Mouse (Mus musculus): Measurements from ENCODE around the gene Sfi1. TPM values are rescaled to one million over a fixed set of nuclear protein-coding genes. Genes with fewer than 3 reads are reported as not detected.
A peak's percentile ranks its signal among the peaks of the same experiment; 100 is the strongest.

Sfi1 gene
- polyA plus RNA-seq (2012; rRNA removed): 25.1 and 25.2 TPM in 2 replicates

- DNase-seq: no peak
- WGBS: 85% methylated on average over 25 of the region's 25 CpGs
- Histone ChIP-seq H3K4me1 (ENCODE audit: control insufficient read depth, insufficient read depth, low read length) (no peaks in the 10 kb centered on the region), H3K4me3 (replicated peaks; ENCODE audit: extremely low read depth, low read depth, low read length) (peak within 1 kb of the TSS; percentile 1)
- TF ChIP-seq POLR2A (IDR thresholded peaks at IDR 0.05; ENCODE audit: borderline replicate concordance, extremely low read depth, low read depth, low read length) (no peak), CTCF (IDR thresholded peaks at IDR 0.05; ENCODE audit: insufficient read depth, low read length) (no peak)
Observed at GRCm38 (mm10) chr11:3193363-3193762, at the start of gene Sfi1. TSS of gene Sfi1 (minus strand) at chr11:3193463.

DNA sequence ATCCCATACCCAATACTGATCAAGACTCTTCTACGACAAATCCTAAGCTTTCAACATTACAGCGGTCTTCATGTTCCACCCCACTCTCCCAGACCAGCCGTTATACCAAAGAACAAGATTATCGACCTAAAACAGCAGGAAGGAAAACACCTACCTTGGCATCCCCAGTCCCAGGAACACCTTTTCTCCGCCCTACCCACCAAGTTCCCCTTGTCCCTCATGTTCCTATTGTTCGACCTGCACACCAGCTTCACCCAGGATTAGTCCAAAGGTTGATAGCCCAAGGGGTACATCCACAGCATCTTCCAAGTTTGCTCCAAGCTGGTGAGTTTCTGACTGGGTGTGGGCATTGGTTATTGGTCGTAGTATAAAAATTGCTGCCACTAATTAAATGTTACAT, 49.1 kb upstream of the Sfi1 start:
- WGBS: 91% methylated on average over 7 of the region's 7 CpGs
- DNase-seq: no peak
- Histone ChIP-seq H3K4me3 (replicated peaks; ENCODE audit: extremely low read depth, low read depth, low read length) (no peak overlapping the region), H3K4me1 (ENCODE audit: control insufficient read depth, insufficient read depth, low read length) (no peaks in the 10 kb centered on the region)
- TF ChIP-seq POLR2A (IDR thresholded peaks at IDR 0.05; ENCODE audit: borderline replicate concordance, extremely low read depth, low read depth, low read length) (no peak), CTCF (IDR thresholded peaks at IDR 0.05; ENCODE audit: insufficient read depth, low read length) (no peak)

DNA sequence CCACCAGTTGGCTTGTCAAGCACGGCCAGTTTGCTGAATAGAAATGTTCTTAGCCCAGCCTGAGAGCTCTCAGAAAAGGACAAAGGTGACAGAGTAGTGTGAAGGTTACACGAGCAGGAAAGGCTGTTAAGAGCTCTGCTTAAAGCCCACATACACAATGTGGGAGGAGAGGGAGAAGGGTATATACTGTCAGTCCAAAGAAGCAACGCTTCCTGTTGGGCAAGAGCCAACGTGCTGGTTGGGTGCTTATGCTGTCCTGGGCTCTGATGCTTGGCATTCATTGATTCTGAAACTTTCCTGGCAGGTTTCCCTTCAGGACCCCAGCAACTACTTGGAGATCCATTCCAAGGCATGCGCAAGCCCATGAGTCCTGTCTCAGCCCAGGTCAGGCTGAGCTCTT, 42.0 kb upstream of the Sfi1 start:
- no peak for TF ChIP-seq CTCF (IDR thresholded peaks at IDR 0.05; ENCODE audit: insufficient read depth, low read length)
- no peak for TF ChIP-seq POLR2A (IDR thresholded peaks at IDR 0.05; ENCODE audit: borderline replicate concordance, extremely low read depth, low read depth, low read length)
- no peak for DNase-seq
- no peaks in the 10 kb centered on the region; the same call in 1 of the 2 replicates for H3K4me1 ChIP-seq (ENCODE audit: control insufficient read depth, insufficient read depth, low read length)
- WGBS: 65% methylated on average over 5 of the region's 5 CpGs
- H3K4me3 ChIP-seq (replicated peaks; ENCODE audit: extremely low read depth, low read depth, low read length): no peak overlapping the region

GRCm38 (mm10) chr11:3233704-3234103, 40.4 kb upstream of the Sfi1 start:
- WGBS: 92% methylated on average over 4 of the region's 4 CpGs
- TF ChIP-seq POLR2A (IDR thresholded peaks at IDR 0.05; ENCODE audit: borderline replicate concordance, extremely low read depth, low read depth, low read length) (no peak), CTCF (IDR thresholded peaks at IDR 0.05; ENCODE audit: insufficient read depth, low read length) (no peak)
- DNase-seq: no peak

DNA sequence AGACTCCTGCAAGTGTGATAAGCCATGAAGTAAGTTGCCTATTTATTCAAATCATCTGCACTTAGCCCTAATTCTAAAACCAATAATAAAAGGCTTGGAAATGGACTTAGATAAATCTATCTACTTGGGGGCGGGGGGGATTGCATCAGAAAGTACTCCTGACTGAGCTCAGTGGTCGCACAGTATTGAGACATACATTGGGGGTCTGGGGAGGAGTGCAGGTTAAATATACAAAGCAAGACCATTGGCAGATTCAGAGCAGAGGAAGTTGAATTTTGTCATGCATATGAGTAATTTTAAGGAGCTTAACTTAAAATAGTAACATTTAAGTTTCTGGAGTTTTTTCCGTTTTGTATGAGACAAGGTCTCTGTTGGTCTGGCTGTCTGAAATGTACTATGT, 39.0 kb upstream of the Sfi1 start:
- no peak for DNase-seq
- TF ChIP-seq CTCF (IDR thresholded peaks at IDR 0.05; ENCODE audit: insufficient read depth, low read length) (no peak), POLR2A (IDR thresholded peaks at IDR 0.05; ENCODE audit: borderline replicate concordance, extremely low read depth, low read depth, low read length) (no peak)
- Histone ChIP-seq H3K4me3 (replicated peaks; ENCODE audit: extremely low read depth, low read depth, low read length) (no peak overlapping the region), H3K4me1 (ENCODE audit: control insufficient read depth, insufficient read depth, low read length) (no peaks in the 10 kb centered on the region; the same call in 1 of the 2 replicates)
- 82% methylated on average over 3 of the region's 3 CpGs for WGBS

More at GRCm38 (mm10) chr11:3233704-3234103, 40.4 kb upstream of the Sfi1 start:
- H3K4me3 ChIP-seq (replicated peaks; ENCODE audit: extremely low read depth, low read depth, low read length): no peak overlapping the region
- H3K4me1 ChIP-seq (ENCODE audit: control insufficient read depth, insufficient read depth, low read length): no peaks in the 10 kb centered on the region; the same call in 1 of the 2 replicates

DNA sequence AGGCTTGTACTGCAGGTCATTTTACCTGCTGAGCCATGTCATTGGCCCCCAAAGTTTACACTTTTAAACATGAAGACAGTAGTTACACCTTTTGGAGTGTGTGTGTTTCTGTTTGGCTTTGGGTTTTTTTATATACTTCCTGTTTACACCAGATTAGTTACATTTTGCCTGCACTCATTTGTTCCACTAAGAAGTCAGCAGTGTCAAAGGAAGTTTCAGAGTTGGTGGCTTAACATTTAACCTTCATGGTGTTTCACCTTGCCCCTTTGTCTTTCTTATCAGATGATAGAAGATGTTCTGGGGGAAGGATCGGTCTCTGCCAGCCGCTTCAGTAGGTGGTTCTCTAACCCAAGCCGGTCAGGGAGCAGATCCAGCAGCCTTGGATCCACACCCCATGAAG, 33.9 kb upstream of the Sfi1 start:
- no peak for DNase-seq
- Histone ChIP-seq H3K4me1 (ENCODE audit: control insufficient read depth, insufficient read depth, low read length) (no peaks in the 10 kb centered on the region; the same call in 1 of the 2 replicates), H3K4me3 (replicated peaks; ENCODE audit: extremely low read depth, low read depth, low read length) (no peak overlapping the region)
- 87% methylated on average over 3 of the region's 3 CpGs for WGBS
- TF ChIP-seq CTCF (IDR thresholded peaks at IDR 0.05; ENCODE audit: insufficient read depth, low read length): no peak
- no peak for TF ChIP-seq POLR2A (IDR thresholded peaks at IDR 0.05; ENCODE audit: borderline replicate concordance, extremely low read depth, low read depth, low read length)

DNA sequence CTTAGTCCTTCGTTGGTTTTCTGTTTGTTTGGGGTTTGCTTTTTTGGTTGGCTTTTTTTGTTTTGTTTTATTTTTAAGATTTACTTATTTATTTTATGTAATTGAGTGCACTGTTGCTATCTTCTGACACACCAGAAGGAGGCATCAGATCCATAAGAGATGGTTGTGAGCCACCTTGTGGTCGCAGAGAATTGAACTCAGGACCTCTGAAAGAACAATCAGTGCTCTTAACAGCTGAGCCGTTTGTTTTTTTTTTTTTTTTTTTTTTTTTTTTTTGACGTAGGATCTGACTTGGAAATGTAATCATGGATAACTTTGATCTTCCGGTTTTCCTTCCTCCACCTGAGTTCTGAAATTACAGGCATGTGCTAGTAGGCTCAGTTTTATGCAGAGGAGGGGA, 29.8 kb upstream of the Sfi1 start:
- TF ChIP-seq CTCF (IDR thresholded peaks at IDR 0.05; ENCODE audit: insufficient read depth, low read length) (no peak), POLR2A (IDR thresholded peaks at IDR 0.05; ENCODE audit: borderline replicate concordance, extremely low read depth, low read depth, low read length) (no peak)
- WGBS: 45% methylated on average over 5 of the region's 5 CpGs
- Histone ChIP-seq H3K4me3 (replicated peaks; ENCODE audit: extremely low read depth, low read depth, low read length) (no peak overlapping the region), H3K4me1 (ENCODE audit: control insufficient read depth, insufficient read depth, low read length) (no peaks in the 10 kb centered on the region)
- no peak for DNase-seq

DNA sequence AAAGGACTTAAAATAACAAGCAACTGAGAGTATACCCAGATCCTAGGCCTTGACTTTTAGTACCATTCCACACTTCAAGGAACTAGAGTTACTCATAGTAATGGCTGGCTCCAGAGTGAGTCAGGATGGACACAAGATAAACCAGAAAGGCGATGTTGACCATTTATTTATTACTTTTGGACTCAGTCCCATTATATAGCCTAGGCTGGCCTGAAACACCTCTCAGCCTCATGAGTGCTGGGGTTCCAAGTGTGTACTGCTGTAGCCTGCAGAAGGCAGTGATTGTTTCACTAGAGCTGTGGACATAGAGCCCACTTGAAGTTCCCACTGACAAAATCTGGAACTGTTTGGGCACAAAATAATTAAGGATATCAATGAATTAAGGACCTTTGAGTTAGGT, 19.3 kb upstream of the Sfi1 start:
- DNase-seq: no peak
- TF ChIP-seq POLR2A (IDR thresholded peaks at IDR 0.05; ENCODE audit: borderline replicate concordance, extremely low read depth, low read depth, low read length) (no peak), CTCF (IDR thresholded peaks at IDR 0.05; ENCODE audit: insufficient read depth, low read length) (no peak)
- Histone ChIP-seq H3K4me1 (ENCODE audit: control insufficient read depth, insufficient read depth, low read length) (no peaks in the 10 kb centered on the region), H3K4me3 (replicated peaks; ENCODE audit: extremely low read depth, low read depth, low read length) (no peak overlapping the region)
- 48% methylated on average over 1 of the region's 1 CpGs for WGBS

DNA sequence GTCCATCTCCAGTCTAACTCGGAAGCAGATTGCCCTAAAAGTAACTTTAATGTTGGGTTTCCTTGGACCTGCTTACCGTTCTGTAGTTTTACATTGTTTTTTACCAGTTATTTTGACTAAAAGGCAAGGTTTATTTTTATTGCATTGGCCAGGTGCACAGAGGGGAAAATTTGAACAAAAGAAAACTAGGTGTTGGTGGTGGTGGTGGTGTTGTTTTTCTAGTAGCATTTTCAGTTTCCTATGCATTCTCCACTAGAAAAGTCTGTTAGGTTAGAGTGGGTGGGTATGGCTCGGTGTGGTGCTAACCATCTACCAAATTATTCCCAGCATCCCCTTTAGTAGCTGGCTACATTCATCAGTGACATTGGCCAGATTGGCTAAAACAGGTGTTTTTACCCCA, 13.5 kb upstream of the Sfi1 start:
- no peak for DNase-seq
- Histone ChIP-seq H3K4me3 (replicated peaks; ENCODE audit: extremely low read depth, low read depth, low read length) (no peak overlapping the region), H3K4me1 (ENCODE audit: control insufficient read depth, insufficient read depth, low read length) (peaks cover 3% of the 10 kb centered on the region)
- no peak for TF ChIP-seq POLR2A (IDR thresholded peaks at IDR 0.05; ENCODE audit: borderline replicate concordance, extremely low read depth, low read depth, low read length)
- TF ChIP-seq CTCF (IDR thresholded peaks at IDR 0.05; ENCODE audit: insufficient read depth, low read length): no peak
- 88% methylated on average over 3 of the region's 3 CpGs for WGBS

DNA sequence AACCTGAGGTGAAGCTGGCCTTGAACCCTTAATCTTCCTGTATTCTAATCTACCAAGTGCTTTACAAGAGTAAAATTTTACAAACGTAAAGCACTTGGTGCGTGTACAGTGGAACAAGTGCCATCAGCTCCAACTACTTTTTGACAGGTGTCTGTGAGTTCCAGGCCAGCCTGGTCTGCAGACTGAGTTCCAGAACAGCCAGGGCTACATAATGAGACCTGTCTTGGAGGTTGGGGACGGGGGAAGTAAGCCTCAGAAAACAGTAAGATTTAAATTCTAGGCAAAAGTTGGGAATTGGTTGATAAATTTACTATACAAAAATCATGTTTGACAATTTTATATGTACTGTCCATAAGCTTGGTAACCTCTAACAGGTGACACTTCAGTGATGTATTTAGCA, 11.9 kb upstream of the Sfi1 start:
- 83% methylated on average over 3 of the region's 3 CpGs for WGBS
- H3K4me3 ChIP-seq (replicated peaks; ENCODE audit: extremely low read depth, low read depth, low read length): no peak overlapping the region
- TF ChIP-seq CTCF (IDR thresholded peaks at IDR 0.05; ENCODE audit: insufficient read depth, low read length) (no peak), POLR2A (IDR thresholded peaks at IDR 0.05; ENCODE audit: borderline replicate concordance, extremely low read depth, low read depth, low read length) (no peak)
- no peak for DNase-seq
- peaks cover 3% of the 10 kb centered on the region for H3K4me1 ChIP-seq (ENCODE audit: control insufficient read depth, insufficient read depth, low read length)

Data from lung, adult 2 months (tissue).